Mouse (Mus musculus): Measurements from ENCODE around the gene Zfand4. TPM values are rescaled to one million over a fixed set of nuclear protein-coding genes. Genes with fewer than 3 reads are reported as not detected.

Gene Zfand4
- total and polyA plus RNA-seq, 3 experiments: 4.3 to 5.5 TPM; not detected in 1

GRCm38 (mm10) chr6:116281014-116281413 lies 17.0 kb downstream of the Zfand4 start (continued):
- TF ChIP-seq GABPA (IDR thresholded peaks at IDR 0.05; ENCODE audit: low read depth, low read length) (no peak), BHLHE40 (IDR thresholded peaks at IDR 0.05; ENCODE audit: borderline replicate concordance, low read depth, low read length) (no peak), ETS1 (IDR thresholded peaks at IDR 0.05; ENCODE audit: low read depth, low read length) (0 out of 2 replicates have a peak, but pooled peaks have one; percentile 55), KAT2A (conservative IDR thresholded peaks at IDR 0.05; ENCODE audit: low read depth, low read length) (no peak), EP300 (IDR thresholded peaks at IDR 0.05; ENCODE audit: low read depth in 1 of 2, low read length in 2 of 2) (peak; percentile 61), USF2 (IDR thresholded peaks at IDR 0.05; ENCODE audit: borderline replicate concordance in 1 of 2, insufficient read depth in 1 of 2, low read depth in 1 of 2, low read length in 2 of 2) (no peak), CHD2 (IDR thresholded peaks at IDR 0.05; ENCODE audit: low read length) (no peak)

- no peak overlapping the region for H3K9ac ChIP-seq (ENCODE audit: control insufficient read depth, low read depth, low read length, poor library complexity, severe bottlenecking)
- H3K4me1 ChIP-seq (ENCODE audit: control insufficient read depth in 1 of 2, insufficient read depth in 2 of 2, low read length in 2 of 2): peaks cover 14 to 23% of the 10 kb centered on the region in 2 experiments
- H3K4me3 ChIP-seq (ENCODE audit: control insufficient read depth in 1 of 2, insufficient read depth in 1 of 2, low read depth in 2 of 2, low read length in 2 of 2): no peak overlapping the region
- no peaks in the 10 kb centered on the region for H3K79me2 ChIP-seq (ENCODE audit: control insufficient read depth, insufficient read depth, low read length, poor library complexity)
- H3K27ac ChIP-seq (ENCODE audit: control insufficient read depth, low read depth, low read length): no peak overlapping the region
- peaks cover 0 to 22% of the 10 kb centered on the region in 2 experiments; a peak in 2 of 4 replicates for H3K36me3 ChIP-seq (ENCODE audit: control insufficient read depth in 1 of 2, insufficient read depth in 2 of 2, low read length in 2 of 2)
- no peak for TF ChIP-seq USF1 (IDR thresholded peaks at IDR 0.05; ENCODE audit: low read depth, low read length)
- no peak for TF ChIP-seq TAL1 (IDR thresholded peaks at IDR 0.05; ENCODE audit: low read length)
- TF ChIP-seq MAFK (IDR thresholded peaks at IDR 0.05; ENCODE audit: borderline replicate concordance, low read depth, low read length): no peak
- peak; percentile 28; the same call in 1 of the 2 replicates for TF ChIP-seq ZC3H11A (IDR thresholded peaks at IDR 0.05; ENCODE audit: low read depth, low read length)
- TF ChIP-seq MXI1 (IDR thresholded peaks at IDR 0.05; ENCODE audit: low read depth, low read length): no peak
- TF ChIP-seq RAD21 (IDR thresholded peaks at IDR 0.05; ENCODE audit: low read depth, low read length): peak; percentile 32
- peak; percentile 32 to 68 (median 37) for TF ChIP-seq CTCF (IDR thresholded peaks at IDR 0.05 in 2 of 3, conservative IDR thresholded peaks at IDR 0.05 in 1 of 3; ENCODE audit: control insufficient read depth in 1 of 3, insufficient read depth in 1 of 3, low read depth in 2 of 3, low read length in 3 of 3, poor library complexity in 1 of 3, severe bottlenecking in 1 of 3)
- TF ChIP-seq KAT2A (conservative IDR thresholded peaks at IDR 0.05; ENCODE audit: low read depth, low read length): no peak
- no peak for TF ChIP-seq CHD2 (IDR thresholded peaks at IDR 0.05; ENCODE audit: low read length)
- TF ChIP-seq SMC3 (IDR thresholded peaks at IDR 0.05; ENCODE audit: low read depth, low read length): peak; percentile 58
- peak; percentile 65; the same call in 1 of the 2 replicates for TF ChIP-seq MYC (IDR thresholded peaks at IDR 0.05; ENCODE audit: low read depth, low read length)
- TF ChIP-seq USF2 (IDR thresholded peaks at IDR 0.05; ENCODE audit: borderline replicate concordance in 1 of 2, insufficient read depth in 1 of 2, low read depth in 1 of 2, low read length in 2 of 2): no peak
- TF ChIP-seq EP300 (IDR thresholded peaks at IDR 0.05; ENCODE audit: low read depth in 1 of 2, low read length in 2 of 2): no peak
- TF ChIP-seq ELF1 (IDR thresholded peaks at IDR 0.05; ENCODE audit: low read depth, low read length): no peak
- no peak for TF ChIP-seq JUND (IDR thresholded peaks at IDR 0.05; ENCODE audit: low read depth, low read length)
- TF ChIP-seq NELFE (IDR thresholded peaks at IDR 0.05; ENCODE audit: low read depth, low read length): no peak
- DNase-seq (ENCODE audit: low read depth, low spot score): peak; percentile 70
- no peaks in the 10 kb centered on the region for H3K27me3 ChIP-seq (ENCODE audit: control insufficient read depth in 1 of 2, insufficient read depth in 2 of 2, low read length in 2 of 2)
- no peaks in the 10 kb centered on the region for H3K9me3 ChIP-seq (replicated peaks; ENCODE audit: insufficient read depth, low read length)
Measured at GRCm38 (mm10) chr6:116282546-116282945, 18.5 kb downstream of the Zfand4 start.

All from MEL (cell line).